Mouse (Mus musculus) MEL (cell line): Measurements from ENCODE around the gene Pbxip1. TPM values are rescaled to one million over a fixed set of nuclear protein-coding genes. Genes with fewer than 3 reads are reported as not detected.

Experiments used
- DNase-seq: peaks from one replicate; pipeline ENCODE4 v3.0.0; 2011; ENCODE audit warnings: low read depth, low spot score
- H3K27ac ChIP-seq: 2 replicates; pipeline ENCODE4 v1.5.1; 2012; ENCODE audit warnings: low read depth, mild to moderate bottlenecking, control low read depth, low read length, moderate library complexity; ENCODE audit not compliant: control insufficient read depth
- H3K27me3 ChIP-seq, 2 experiments: fragments of 150-350 bp in 1 of 2; sonication (generic) in 1 of 2; 2 replicates each; pipeline ENCODE4 v1.6.1; 2012; ENCODE audit warnings: low read length in 2 of 2, mild to moderate bottlenecking in 2 of 2, improper control_type of control experiment in 1 of 2, moderate library complexity in 1 of 2; ENCODE audit not compliant: insufficient read depth in 2 of 2, control insufficient read depth in 1 of 2
- H3K36me3 ChIP-seq, 2 experiments: 2 replicates each; pipeline ENCODE4 v1.6.1; 2012 to 2014; ENCODE audit warnings: low read length in 2 of 2, improper control_type of control experiment in 1 of 2, inconsistent platforms in 1 of 2, mild to moderate bottlenecking in 1 of 2; ENCODE audit not compliant: insufficient read depth in 2 of 2, control insufficient read depth in 1 of 2
- H3K4me1 ChIP-seq, 2 experiments: fragments of 150-350 bp in 1 of 2; sonication (generic) in 1 of 2; 2 replicates each; pipeline ENCODE4 v1.6.1; 2012; ENCODE audit warnings: low read length in 2 of 2, improper control_type of control experiment in 1 of 2, mild to moderate bottlenecking in 1 of 2; ENCODE audit not compliant: insufficient read depth in 2 of 2, control insufficient read depth in 1 of 2
- H3K4me3 ChIP-seq, 2 experiments: fragments of 150-350 bp in 1 of 2; sonication (generic) in 1 of 2; 2 replicates each; pipeline ENCODE4 v1.5.1; 2012; ENCODE audit warnings: low read depth in 2 of 2, low read length in 2 of 2, mild to moderate bottlenecking in 2 of 2, moderate library complexity in 2 of 2, control low read depth in 1 of 2, improper control_type of control experiment in 1 of 2; ENCODE audit not compliant: control insufficient read depth in 1 of 2, insufficient read depth in 1 of 2
- H3K79me2 ChIP-seq: 2 replicates; pipeline ENCODE4 v1.6.1; 2012; ENCODE audit warnings: mild to moderate bottlenecking, low read length, moderate library complexity; ENCODE audit not compliant: control insufficient read depth, poor library complexity, insufficient read depth
- H3K9ac ChIP-seq: 2 replicates; pipeline ENCODE4 v1.6.1; 2012; ENCODE audit warnings: low read depth, mild to moderate bottlenecking, control low read depth, low read length, moderate library complexity; ENCODE audit not compliant: control insufficient read depth, poor library complexity, severe bottlenecking
- H3K9me3 ChIP-seq: fragments of 150-350 bp; sonication (generic); replicated peaks from 2 replicates; pipeline ENCODE4 v1.6.1; 2012; ENCODE audit warnings: mild to moderate bottlenecking, low read length, improper control_type of control experiment, moderate library complexity; ENCODE audit not compliant: insufficient read depth
- CHD1 ChIP-seq: IDR thresholded peaks from 2 replicates; pipeline ENCODE4 v1.6.1; 2012; ENCODE audit warnings: low read depth, mild to moderate bottlenecking, inconsistent platforms, low read length, improper control_type of control experiment
- CHD2 ChIP-seq: IDR thresholded peaks from 2 replicates; pipeline ENCODE4 v1.6.1; 2011; ENCODE audit warnings: low read length, improper control_type of control experiment
- CTCF ChIP-seq, 3 experiments: IDR thresholded peaks in 2 of 3; conservative IDR thresholded peaks in 1 of 3; 2 replicates each; pipeline ENCODE4 v1.5.1; 2011 to 2012; ENCODE audit warnings: low read length in 3 of 3, low read depth in 2 of 3, mild to moderate bottlenecking in 2 of 3, improper control_type of control experiment in 1 of 3, inconsistent platforms in 1 of 3, mixed read lengths in 1 of 3, moderate library complexity in 1 of 3; ENCODE audit not compliant: control insufficient read depth in 1 of 3, insufficient read depth in 1 of 3, poor library complexity in 1 of 3, severe bottlenecking in 1 of 3
- E2F4 ChIP-seq: IDR thresholded peaks from 2 replicates; pipeline ENCODE4 v1.6.1; 2011; ENCODE audit warnings: low read depth, low read length, improper control_type of control experiment, borderline replicate concordance
- ELF1 ChIP-seq: IDR thresholded peaks from 2 replicates; pipeline ENCODE4 v1.6.1; 2014; ENCODE audit warnings: low read depth, mild to moderate bottlenecking, inconsistent platforms, low read length, improper control_type of control experiment, moderate library complexity
- EP300 ChIP-seq, 2 experiments: IDR thresholded peaks; 2 replicates each; pipeline ENCODE4 v1.6.1; 2011; ENCODE audit warnings: improper control_type of control experiment in 2 of 2, low read length in 2 of 2, low read depth in 1 of 2, mild to moderate bottlenecking in 1 of 2
- GATA1 ChIP-seq: IDR thresholded peaks from 2 replicates; pipeline ENCODE4 v1.6.1; 2011; ENCODE audit warnings: low read depth, low read length, improper control_type of control experiment
- HCFC1 ChIP-seq: IDR thresholded peaks from 2 replicates; pipeline ENCODE4 v1.6.1; 2012; ENCODE audit warnings: low read depth, mild to moderate bottlenecking, inconsistent platforms, low read length, improper control_type of control experiment, moderate library complexity
- JUND ChIP-seq: IDR thresholded peaks from 2 replicates; pipeline ENCODE4 v1.6.1; 2011; ENCODE audit warnings: low read depth, mild to moderate bottlenecking, improper control_type of control experiment, low read length
- KAT2A ChIP-seq: conservative IDR thresholded peaks from 2 replicates; pipeline ENCODE4 v1.6.1; 2012; ENCODE audit warnings: low read depth, low read length, improper control_type of control experiment, inconsistent platforms
- MAZ ChIP-seq: IDR thresholded peaks from 2 replicates; pipeline ENCODE4 v1.6.1; 2012; ENCODE audit warnings: low read depth, mild to moderate bottlenecking, inconsistent platforms, low read length, improper control_type of control experiment
- MEF2A ChIP-seq: IDR thresholded peaks from 2 replicates; pipeline ENCODE4 v1.6.1; 2014; ENCODE audit warnings: low read depth, mild to moderate bottlenecking, inconsistent platforms, low read length, improper control_type of control experiment; ENCODE audit not compliant: poor library complexity, insufficient replicate concordance, severe bottlenecking; ENCODE audit errors: extremely low read depth
- MYB ChIP-seq: IDR thresholded peaks from 2 replicates; pipeline ENCODE4 v1.6.1; 2011; ENCODE audit warnings: mild to moderate bottlenecking, low read depth, low read length, improper control_type of control experiment
- NELFE ChIP-seq: IDR thresholded peaks from 2 replicates; pipeline ENCODE4 v1.6.1; 2011; ENCODE audit warnings: low read depth, low read length, improper control_type of control experiment
- POLR2A ChIP-seq, 2 experiments: IDR thresholded peaks; 2 replicates each; pipeline ENCODE4 v1.6.1; 2011 to 2012; ENCODE audit warnings: low read length in 2 of 2, mild to moderate bottlenecking in 2 of 2, control low read depth in 1 of 2, improper control_type of control experiment in 1 of 2, low read depth in 1 of 2, moderate library complexity in 1 of 2; ENCODE audit not compliant: control insufficient read depth in 1 of 2, insufficient read depth in 1 of 2, poor library complexity in 1 of 2
- POLR2AphosphoS2 ChIP-seq: IDR thresholded peaks from 2 replicates; pipeline ENCODE4 v1.6.1; 2011; ENCODE audit warnings: low read length, improper control_type of control experiment
- POLR2AphosphoS5 ChIP-seq: IDR thresholded peaks from 2 replicates; pipeline ENCODE4 v1.6.1; 2012; ENCODE audit warnings: low read depth, borderline replicate concordance, mild to moderate bottlenecking, inconsistent platforms, low read length, moderate library complexity, mixed read lengths
- RAD21 ChIP-seq: IDR thresholded peaks from 2 replicates; pipeline ENCODE4 v1.6.1; 2011; ENCODE audit warnings: mild to moderate bottlenecking, low read depth, low read length, improper control_type of control experiment
- RCOR1 ChIP-seq: IDR thresholded peaks from 2 replicates; pipeline ENCODE4 v1.6.1; 2012; ENCODE audit warnings: low read depth, mild to moderate bottlenecking, inconsistent platforms, low read length, improper control_type of control experiment
- SIN3A ChIP-seq: IDR thresholded peaks from 2 replicates; pipeline ENCODE4 v1.6.1; 2012; ENCODE audit warnings: low read length, improper control_type of control experiment, inconsistent platforms
- SMC3 ChIP-seq: IDR thresholded peaks from 2 replicates; pipeline ENCODE4 v1.6.1; 2011; ENCODE audit warnings: low read depth, low read length, improper control_type of control experiment
- UBTF ChIP-seq: IDR thresholded peaks from 2 replicates; pipeline ENCODE4 v1.6.1; 2012; ENCODE audit warnings: low read depth, mild to moderate bottlenecking, inconsistent platforms, low read length, improper control_type of control experiment, moderate library complexity, borderline replicate concordance; ENCODE audit not compliant: insufficient read depth
- USF1 ChIP-seq: IDR thresholded peaks from 2 replicates; pipeline ENCODE4 v1.6.1; 2014; ENCODE audit warnings: low read depth, mild to moderate bottlenecking, inconsistent platforms, low read length, improper control_type of control experiment, moderate library complexity
- ZC3H11A ChIP-seq: IDR thresholded peaks from 2 replicates; pipeline ENCODE4 v1.6.1; 2012; ENCODE audit warnings: low read depth, mild to moderate bottlenecking, inconsistent platforms, low read length, improper control_type of control experiment
- ZKSCAN1 ChIP-seq: IDR thresholded peaks from 2 replicates; pipeline ENCODE4 v1.6.1; 2012; ENCODE audit warnings: low read depth, mild to moderate bottlenecking, inconsistent platforms, low read length, improper control_type of control experiment, moderate library complexity
- polyA plus RNA-seq, 2 experiments: library from polyadenylated mRNA; stranded (reverse) in 1 of 2; unstranded in 1 of 2; fragments of >175 nt in 1 of 2; fragments of >200 nt in 1 of 2; gene quantifications; 2 replicates each; pipeline versions ENCODE4 v1.2.1 to v1.2.4; 2012; ENCODE audit warnings: low replicate concordance in 2 of 2, low read depth in 1 of 2; ENCODE audit not compliant: insufficient read length in 2 of 2, insufficient read depth in 1 of 2, missing spikeins in 1 of 2
- total RNA-seq: library from RNA; depleted of rRNA; stranded (reverse); fragments of 300-350 nt; gene quantifications from 2 replicates; pipeline ENCODE4 v1.2.3, GENCODE M21; 2012

Gene Pbxip1
- total and polyA plus RNA-seq, 3 experiments = 4.8 to 10.7 TPM; not detected in 1

- Histone ChIP-seq H3K4me1 (no peaks in the 10 kb centered on the region), H3K79me2 (no peaks in the 10 kb centered on the region), H3K36me3 (no peaks in the 10 kb centered on the region), H3K9me3 (no peaks in the 10 kb centered on the region), H3K27ac (no peak overlapping the region), H3K4me3 (no peak overlapping the region), H3K27me3 (peaks cover 2 to 3% of the 10 kb centered on the region in 2 experiments; a peak in 2 of 4 replicates), H3K9ac (no peak overlapping the region)
- peak; percentile 86 for DNase-seq
- TF ChIP-seq SMC3 = peak; percentile 69
- TF ChIP-seq MEF2A = no peak
- no peak for TF ChIP-seq POLR2A (IDR thresholded peaks at IDR 0.05; ENCODE audit: control insufficient read depth in 1 of 2, insufficient read depth in 1 of 2, low read depth in 1 of 2, low read length in 2 of 2, poor library complexity in 1 of 2)
- peak; percentile 90 to 100 (median 95) for TF ChIP-seq CTCF (IDR thresholded peaks at IDR 0.05 in 2 of 3, conservative IDR thresholded peaks at IDR 0.05 in 1 of 3; ENCODE audit: control insufficient read depth in 1 of 3, insufficient read depth in 1 of 3, low read depth in 2 of 3, low read length in 3 of 3, poor library complexity in 1 of 3, severe bottlenecking in 1 of 3)
- no peak for TF ChIP-seq E2F4
- TF ChIP-seq POLR2AphosphoS2 = no peak
- no peak for TF ChIP-seq POLR2AphosphoS5
- no peak for TF ChIP-seq UBTF
- TF ChIP-seq GATA1 = no peak
- no peak for TF ChIP-seq CHD1
- no peak for TF ChIP-seq MYB
- TF ChIP-seq USF1 = 0 out of 2 replicates have a peak, but pooled peaks have one; percentile 6
- TF ChIP-seq ZC3H11A = peak; percentile 42
- no peak for TF ChIP-seq ELF1
- no peak for TF ChIP-seq RCOR1
- TF ChIP-seq EP300 (IDR thresholded peaks at IDR 0.05; ENCODE audit: low read depth in 1 of 2, low read length in 2 of 2) = no peak
- TF ChIP-seq RAD21 = peak; percentile 42
- TF ChIP-seq HCFC1 = 0 out of 2 replicates have a peak, but pooled peaks have one; percentile 54
- 0 out of 2 replicates have a peak, but pooled peaks have one; percentile 38 for TF ChIP-seq NELFE
- no peak for TF ChIP-seq JUND
Observed at GRCm38 (mm10) chr3:89481488-89481887, 45.0 kb downstream of the Pbxip1 start.

GRCm38 (mm10) chr3:89482249-89482648 is 45.7 kb downstream of the Pbxip1 start:
- TF ChIP-seq SIN3A (no peak), RCOR1 (no peak), KAT2A (no peak), MAZ (no peak), RAD21 (no peak), POLR2A (IDR thresholded peaks at IDR 0.05; ENCODE audit: control insufficient read depth in 1 of 2, insufficient read depth in 1 of 2, low read depth in 1 of 2, low read length in 2 of 2, poor library complexity in 1 of 2) (no peak), HCFC1 (no peak), ELF1 (no peak), ZKSCAN1 (no peak), CHD2 (no peak), GATA1 (no peak), USF1 (no peak)
- TF ChIP-seq, all 39 proteins: peak for 0
- Histone ChIP-seq H3K27me3 (peaks cover 7 to 10% of the 10 kb centered on the region in 2 experiments), H3K4me1 (no peaks in the 10 kb centered on the region), H3K36me3 (no peaks in the 10 kb centered on the region), H3K9ac (no peak overlapping the region), H3K27ac (no peak overlapping the region), H3K4me3 (no peak overlapping the region), H3K79me2 (no peaks in the 10 kb centered on the region), H3K9me3 (no peaks in the 10 kb centered on the region)
- no peak for DNase-seq
